Mouse (Mus musculus): ENCODE data around the gene Vmn2r92.
"Not testable (repeated sequence)": the region's sequence is repeated elsewhere in the genome, so short reads cannot be mapped to it uniquely, and the experiment has no call there.

Vmn2r92 gene

DNA sequence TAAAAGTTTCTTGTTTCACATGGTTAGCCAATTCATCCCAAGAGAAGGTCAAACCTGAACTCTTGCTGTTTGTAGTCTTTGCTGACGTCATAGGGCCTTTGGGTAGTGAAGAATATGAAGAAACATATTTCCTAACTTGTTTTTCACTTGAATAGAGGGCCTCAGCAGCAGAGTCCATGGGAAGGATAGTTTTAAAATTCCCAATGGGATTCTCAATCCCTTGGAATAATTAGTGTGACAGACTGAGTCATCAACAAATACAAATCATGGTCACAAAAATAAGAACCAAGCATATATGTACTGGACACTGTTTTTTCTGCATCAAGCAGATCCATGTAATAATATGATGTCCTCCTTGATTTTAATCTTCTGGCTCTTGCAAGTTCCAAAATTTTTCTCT lies at the start of gene Vmn2r92:
Vmn2r92 (plus strand) TSS at position 301 of the 400 bp plus-strand sequence.
- DNase-seq: not testable (repeated sequence)

DNA sequence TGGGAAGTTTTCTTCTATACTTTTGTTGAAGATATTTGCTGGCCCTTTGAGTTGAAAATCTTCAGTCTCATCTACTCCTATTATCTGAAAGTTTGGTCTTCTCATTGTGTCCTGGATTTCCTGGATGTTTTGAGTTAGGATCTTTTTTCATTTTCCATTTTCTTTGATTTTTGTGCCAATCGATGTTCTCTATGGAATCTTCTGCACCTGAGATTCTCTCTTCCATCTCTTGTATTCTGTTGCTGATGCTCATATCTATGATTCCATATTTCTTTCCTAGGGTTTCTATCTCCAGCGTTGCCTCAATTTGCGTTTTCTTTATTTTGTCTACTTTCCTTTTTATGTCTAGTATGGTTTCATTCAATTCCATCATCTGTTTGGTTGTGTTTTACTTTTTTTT lies 49.4 kb upstream of the Vmn2r92 start:
- DNase-seq: not testable (repeated sequence)

- not testable (repeated sequence) for DNase-seq
Observed at GRCm38 (mm10) chr17:18161194-18161593, 9.5 kb downstream of the Vmn2r92 start.

- DNase-seq: no peak
Observed at GRCm38 (mm10) chr17:18189732-18190131, 38.0 kb downstream of the Vmn2r92 start.

GRCm38 (mm10) chr17:18221300-18221699 lies 69.6 kb downstream of the Vmn2r92 start:
- DNase-seq: no peak

DNA sequence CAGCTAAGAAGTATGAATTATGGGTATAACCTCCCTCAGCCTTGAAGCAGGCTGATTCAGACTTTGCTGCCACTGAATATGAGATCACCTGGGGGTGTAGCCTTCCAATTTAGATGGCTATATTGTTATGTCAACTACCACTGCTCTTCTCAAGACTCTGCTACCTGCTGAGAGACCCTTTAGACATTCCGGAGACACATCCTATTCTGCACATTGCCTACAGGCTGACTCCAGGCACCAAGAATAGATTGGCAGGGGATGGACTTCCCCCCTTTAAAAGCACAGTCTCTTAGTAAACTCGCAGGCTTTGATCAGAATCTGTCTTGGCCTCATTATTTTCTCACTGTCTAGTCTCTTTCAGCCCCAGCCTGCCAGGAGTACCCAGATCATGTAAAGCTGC lies 80.3 kb downstream of the Vmn2r92 start:
- no peak for DNase-seq

GRCm38 (mm10) chr17:18236931-18237330 lies 85.2 kb downstream of the Vmn2r92 start:
- DNase-seq: no peak
